Mouse (Mus musculus): ENCODE results near the gene Uvssa.
A peak's percentile ranks its signal among the peaks of the same experiment; 100 is the strongest.

Gene Uvssa

GRCm38 (mm10) chr5:33372331-33373038 is 5.9 kb upstream of the Uvssa start:
- peak; percentile 42 to 50 for DNase-seq

GRCm38 (mm10) chr5:33377176-33377575 is 1.2 kb upstream of the Uvssa start:
- DNase-seq, result no peak

GRCm38 (mm10) chr5:33377801-33378301 is 498 bp upstream of the Uvssa start:
- DNase-seq, result peak; percentile 64 to 68

- DNase-seq, result peak; percentile 41 to 45
Measured at GRCm38 (mm10) chr5:33387550-33387949, 9.2 kb downstream of the Uvssa start.

GRCm38 (mm10) chr5:33393803-33394202 is 15.5 kb downstream of the Uvssa start:
- DNase-seq, result peak; percentile 88 to 89

GRCm38 (mm10) chr5:33395693-33396092 is 17.3 kb downstream of the Uvssa start:
- no peak for DNase-seq

- DNase-seq, result no peak
Measured at GRCm38 (mm10) chr5:33396828-33397227, 18.5 kb downstream of the Uvssa start.

- no peak for DNase-seq
Measured at GRCm38 (mm10) chr5:33400819-33401218, 22.5 kb downstream of the Uvssa start.

GRCm38 (mm10) chr5:33420313-33420712 is 42.0 kb downstream of the Uvssa start:
- no peak for DNase-seq

- DNase-seq, result no peak
Measured at GRCm38 (mm10) chr5:33427461-33427860, 49.1 kb downstream of the Uvssa start.

- peak in 1 of 2 experiments; percentile 38 for DNase-seq
Measured at GRCm38 (mm10) chr5:33430106-33430505, 51.8 kb downstream of the Uvssa start.

GRCm38 (mm10) chr5:33430511-33431172 is 52.3 kb downstream of the Uvssa start:
- DNase-seq, result peak; percentile 29 to 55

- peak; percentile 39 to 59 for DNase-seq
Measured at GRCm38 (mm10) chr5:33431173-33432005, 53.0 kb downstream of the Uvssa start.

- DNase-seq, result peak; percentile 22 to 45
Measured at GRCm38 (mm10) chr5:33432057-33432935, 53.9 kb downstream of the Uvssa start.

GRCm38 (mm10) chr5:33433201-33434138 is 55.1 kb downstream of the Uvssa start, which contains the start of gene Nkx1-1:
Nkx1-1 (minus strand) TSS chr5:33433976.
- DNase-seq, result peak in 1 of 2 experiments; percentile 49

GRCm38 (mm10) chr5:33434141-33434780 is 55.9 kb downstream of the Uvssa start:
- peak in 1 of 2 experiments; percentile 37 for DNase-seq

- no peak for DNase-seq
Measured at GRCm38 (mm10) chr5:33435151-33435550, 56.8 kb downstream of the Uvssa start.

- DNase-seq, result no peak
Measured at GRCm38 (mm10) chr5:33435941-33436340, 57.6 kb downstream of the Uvssa start.

- peak; percentile 66 to 76 for DNase-seq
Measured at GRCm38 (mm10) chr5:33438214-33438613, 59.9 kb downstream of the Uvssa start.
